Mouse (Mus musculus) left cerebral cortex, adult 8-10 months (tissue): ENCODE data around the gene Vipr1. TPM values are rescaled to one million over a fixed set of nuclear protein-coding genes. Genes with fewer than 3 reads are reported as not detected.

Experiments used
- DNase-seq, 2 experiments: peaks; one replicate each; pipeline ENCODE4 v3.0.0; 2022; ENCODE audit warnings: low spot score in 2 of 2
- total RNA-seq, 4 experiments: library from RNA; stranded (reverse); gene quantifications; 2 replicates each; pipeline ENCODE4 v1.2.4; 2022

Vipr1 gene
- total RNA-seq, 4 experiments from 2014 or later: 20.8 to 23.8 (median 21.7) TPM

DNA sequence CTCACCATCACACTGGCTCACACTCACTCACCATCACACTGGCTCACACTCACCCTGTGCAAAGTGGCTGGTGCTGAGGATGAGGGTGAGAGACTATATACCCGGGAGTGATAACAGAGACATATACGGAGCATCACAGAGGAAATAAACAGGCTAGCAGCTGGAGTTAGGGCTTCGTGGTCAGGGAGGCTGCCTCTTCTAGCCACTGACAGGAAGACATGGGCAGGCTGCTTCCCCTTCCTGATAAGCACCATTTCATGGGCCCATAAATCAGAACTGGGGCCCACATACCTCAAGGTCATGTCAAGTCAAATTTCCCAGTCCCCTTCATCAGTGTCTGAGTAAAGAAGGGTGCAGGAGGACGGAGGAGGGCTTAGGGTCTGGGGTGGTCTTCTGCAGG is 34.6 kb downstream of the Vipr1 start:
- DNase-seq: no peak

DNA sequence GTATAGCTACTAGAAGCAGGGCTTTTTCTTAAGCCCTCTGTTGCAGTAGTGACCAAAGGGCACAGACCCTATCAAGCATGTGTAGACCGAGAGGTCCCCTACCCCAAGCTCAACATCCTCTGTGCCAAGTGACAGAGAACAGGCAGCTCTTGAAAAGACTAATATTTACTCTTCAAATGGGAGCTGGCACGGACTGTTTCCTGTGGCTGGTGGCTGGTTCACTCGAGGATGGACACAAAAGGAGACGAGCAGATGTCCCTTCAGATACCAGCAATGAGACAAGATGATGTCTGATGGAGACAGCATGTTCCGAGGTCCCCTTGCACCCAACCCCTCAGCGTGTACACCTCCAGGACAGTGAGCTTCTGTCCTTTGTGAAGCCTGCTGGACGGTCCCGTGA is 35.0 kb downstream of the Vipr1 start:
- no peak for DNase-seq

DNA sequence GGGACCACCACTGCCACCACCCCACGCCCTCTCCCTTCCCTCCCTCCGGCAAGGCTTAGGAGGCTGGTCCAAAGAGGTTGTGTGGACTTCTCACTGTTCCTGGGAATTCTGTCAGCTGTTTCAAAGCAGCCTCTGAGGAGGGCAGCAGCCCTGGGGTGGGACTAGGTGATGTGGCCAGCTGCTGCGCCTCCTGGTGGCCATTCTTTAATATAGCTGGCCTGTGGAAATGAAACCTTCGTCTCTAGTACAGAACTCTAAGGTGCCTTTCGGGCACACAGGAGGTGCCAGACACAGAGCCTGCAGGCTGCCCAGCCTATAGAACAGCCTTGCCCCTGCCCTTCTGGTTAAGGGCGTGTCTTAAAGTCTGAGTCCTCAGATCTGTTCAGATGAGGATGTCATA is 37.0 kb downstream of the Vipr1 start:
- no peak for DNase-seq

DNA sequence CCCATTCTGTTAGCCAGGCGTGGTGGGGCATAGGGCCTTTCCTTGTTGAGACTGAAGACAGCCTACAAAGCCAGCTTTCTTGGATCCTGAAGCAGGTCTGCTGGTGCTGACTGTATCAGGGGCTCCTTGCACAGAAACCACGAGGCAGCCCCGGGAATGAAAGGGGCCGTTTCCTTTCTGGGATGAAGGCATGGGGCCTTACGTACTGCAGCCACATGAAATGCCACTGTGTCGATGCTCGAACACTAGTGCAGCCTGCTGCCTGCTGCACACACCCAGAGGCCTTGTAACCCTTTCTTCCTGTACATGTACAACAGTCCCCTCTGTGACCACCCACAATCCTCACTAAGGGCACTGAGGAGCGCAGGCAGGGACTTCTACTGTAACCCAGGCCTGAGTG is 38.7 kb downstream of the Vipr1 start:
- DNase-seq: no peak

- DNase-seq: no peak
These were observed 39.6 kb downstream of the Vipr1 start for GRCm38 (mm10) chr9:121682037-121682680.

DNA sequence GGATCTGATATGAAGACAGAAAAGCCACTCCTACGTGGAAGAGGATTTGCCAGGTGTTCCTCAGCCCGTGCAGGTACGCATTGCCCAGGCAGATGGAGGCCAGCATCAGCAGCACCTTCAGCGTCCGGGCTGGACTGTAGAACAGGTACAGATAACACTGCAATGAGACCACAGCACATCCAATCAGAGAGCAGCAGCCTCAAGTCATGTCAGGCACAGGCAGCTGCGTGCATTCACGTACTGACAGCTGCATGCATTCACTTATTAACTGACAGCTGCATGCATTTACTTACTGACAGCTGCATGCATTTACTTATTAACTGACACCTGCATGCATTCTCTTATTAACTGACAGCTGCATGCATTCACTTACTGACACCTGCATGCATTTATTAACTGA is 42.2 kb downstream of the Vipr1 start:
- DNase-seq: no peak

DNA sequence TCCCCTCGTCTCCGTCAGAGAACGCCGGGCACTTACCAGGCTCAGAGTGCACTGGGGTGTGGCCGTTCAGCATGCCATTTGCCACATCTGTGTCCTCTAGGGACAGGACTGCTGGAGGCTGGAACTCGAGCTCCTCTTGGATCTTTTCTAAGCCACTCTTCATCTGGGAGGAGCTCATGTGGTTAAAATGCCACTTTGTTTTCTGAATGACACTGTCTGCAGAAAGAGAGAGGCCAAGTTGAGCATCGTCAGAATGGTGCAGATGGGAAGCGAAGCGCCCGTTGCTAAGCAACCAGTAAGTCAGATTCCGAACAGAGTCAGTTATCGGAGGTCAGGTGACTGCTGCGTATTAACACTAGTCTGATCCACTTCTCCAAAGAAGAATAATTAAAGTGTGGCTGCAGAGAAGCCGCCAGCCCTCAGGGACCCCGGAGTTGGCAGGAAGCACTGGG is 47.7 kb downstream of the Vipr1 start:
- DNase-seq: no peak

GRCm38 (mm10) chr9:121690734-121691133 is 48.2 kb downstream of the Vipr1 start:
- no peak for DNase-seq

DNA sequence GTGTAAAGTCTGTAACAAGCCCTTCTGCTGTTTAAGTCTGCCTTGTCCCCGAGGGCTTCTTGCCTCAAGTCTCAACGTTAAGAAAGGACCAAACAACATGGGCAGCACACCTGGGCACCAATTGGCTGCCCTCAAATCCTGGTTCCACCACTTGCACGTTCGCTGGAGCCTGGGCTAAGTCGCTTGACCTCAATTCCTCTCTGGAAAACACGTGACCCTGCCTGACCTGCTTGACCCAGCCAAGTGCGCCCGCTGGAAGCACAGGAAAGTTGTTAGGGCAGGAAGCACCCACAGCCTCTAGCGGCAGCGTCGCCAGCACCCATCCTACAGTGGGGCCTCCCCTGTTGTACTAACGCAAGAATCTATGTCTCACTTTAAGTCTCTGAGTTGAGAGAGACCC is 52.2 kb downstream of the Vipr1 start:
- DNase-seq: no peak

- no peak for DNase-seq
These were observed 54.1 kb downstream of the Vipr1 start for GRCm38 (mm10) chr9:121696626-121697025.

DNA sequence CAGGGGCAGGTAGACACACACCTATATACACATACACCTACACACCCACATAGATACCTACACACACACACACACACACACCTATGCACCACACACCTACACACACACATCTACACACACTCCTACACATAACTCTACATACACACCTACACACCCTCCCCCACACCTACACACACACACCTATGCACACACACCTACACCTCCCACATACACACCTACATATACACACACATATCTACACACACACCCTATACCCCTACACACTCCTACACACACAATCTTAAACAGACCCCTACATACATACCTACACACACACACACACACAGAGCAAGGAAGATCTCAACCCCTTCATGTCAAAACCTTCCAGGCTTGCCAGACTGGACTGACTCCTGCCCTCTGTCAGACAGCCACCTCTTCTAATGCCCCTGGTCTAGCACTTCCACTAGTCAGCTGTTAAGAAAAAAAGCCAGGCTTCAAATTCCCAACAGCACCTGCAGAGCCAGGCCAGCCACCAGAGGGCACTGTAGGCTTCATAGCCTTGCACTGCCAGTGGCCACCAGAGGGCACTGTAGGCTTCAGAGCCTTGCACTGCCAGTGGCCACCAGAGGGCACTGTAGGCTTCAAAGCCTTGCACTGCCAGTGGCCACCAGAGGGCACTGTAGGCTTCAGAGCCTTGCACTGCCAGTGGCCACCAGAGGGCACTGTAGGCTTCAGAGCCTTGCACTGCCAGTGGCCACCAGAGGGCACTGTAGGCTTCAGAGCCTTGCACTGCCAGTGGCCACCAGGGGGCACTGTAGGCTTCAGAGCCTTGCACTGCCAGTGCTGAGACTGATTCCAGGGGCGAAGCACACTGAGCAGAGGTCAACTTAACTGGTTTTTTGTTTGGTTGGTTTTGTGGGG is 54.9 kb downstream of the Vipr1 start:
- DNase-seq: peak in 1 of 2 experiments; percentile 48

DNA sequence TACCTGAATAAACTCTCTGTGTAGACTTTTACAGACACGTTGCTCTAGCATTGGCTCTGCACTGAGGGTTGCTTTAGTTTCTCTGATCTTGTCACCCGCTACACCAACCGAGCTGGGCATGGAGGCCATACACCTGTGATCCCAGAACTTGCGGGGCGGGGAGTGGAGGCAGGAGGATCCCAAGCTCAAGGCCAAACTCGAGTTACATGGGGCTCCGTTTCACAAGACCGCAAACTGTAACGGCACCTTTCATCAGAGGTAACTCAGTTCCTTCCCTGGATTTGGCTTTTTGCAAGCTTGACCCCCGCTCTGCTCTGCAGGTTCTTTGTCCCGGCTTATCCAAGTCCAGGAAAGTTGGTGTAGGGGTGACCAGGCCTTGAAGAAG is 61.7 kb downstream of the Vipr1 start:
- no peak for DNase-seq

DNA sequence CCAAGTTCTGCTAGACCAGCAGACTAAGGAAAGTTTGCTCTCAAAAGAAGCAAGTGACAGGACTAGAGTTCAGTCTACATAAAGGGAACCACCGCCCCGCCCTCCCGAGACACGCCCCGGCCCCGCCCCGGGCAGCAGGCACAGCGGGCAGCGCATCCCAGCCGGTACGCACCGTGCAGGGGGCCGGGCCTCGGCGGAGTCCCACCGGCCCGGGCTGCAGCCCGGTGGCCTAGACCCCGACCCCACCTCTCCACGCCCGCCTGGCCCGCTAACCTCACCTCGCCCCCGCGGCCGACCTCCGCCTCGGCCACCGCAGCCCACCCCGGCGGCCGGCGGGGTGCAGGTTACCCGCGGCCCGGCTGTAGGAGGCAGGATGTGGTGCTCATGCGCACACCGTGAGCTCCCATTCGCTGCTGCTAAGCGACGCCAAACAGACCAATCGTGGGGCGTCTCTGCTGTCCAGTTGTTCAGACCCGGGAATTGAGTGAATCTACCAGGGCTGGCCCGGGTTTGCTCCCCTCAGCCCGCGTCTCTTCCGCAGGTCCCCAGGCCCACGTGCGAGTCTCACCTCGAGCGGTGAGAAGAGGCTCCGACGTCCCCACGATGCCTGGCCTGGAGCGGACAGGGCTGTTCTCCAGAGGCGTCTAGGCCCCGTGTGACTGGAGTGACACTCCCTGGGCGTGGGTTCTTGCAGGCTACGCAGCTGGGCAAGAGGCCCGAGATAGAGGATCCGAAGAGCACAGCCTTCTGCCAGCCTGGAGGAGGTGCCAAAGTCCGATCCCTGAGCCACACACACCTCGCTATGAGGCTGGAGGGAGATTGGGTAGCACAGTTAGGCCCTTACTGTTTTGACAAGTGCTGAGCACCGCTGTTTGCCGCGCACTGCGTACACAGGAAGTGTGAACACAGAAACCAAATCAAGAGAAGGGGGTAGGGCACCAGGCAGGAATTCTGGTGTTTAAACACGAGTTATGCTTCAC is 62.4 kb downstream of the Vipr1 start, which contains the start of gene Sec22c:
Gene Sec22c (minus strand): TSS at position 845 of the 980 bp plus-strand sequence.
- peak; percentile 80 to 89 for DNase-seq

GRCm38 (mm10) chr9:121706029-121706675 is 63.6 kb downstream of the Vipr1 start:
- DNase-seq: no peak

DNA sequence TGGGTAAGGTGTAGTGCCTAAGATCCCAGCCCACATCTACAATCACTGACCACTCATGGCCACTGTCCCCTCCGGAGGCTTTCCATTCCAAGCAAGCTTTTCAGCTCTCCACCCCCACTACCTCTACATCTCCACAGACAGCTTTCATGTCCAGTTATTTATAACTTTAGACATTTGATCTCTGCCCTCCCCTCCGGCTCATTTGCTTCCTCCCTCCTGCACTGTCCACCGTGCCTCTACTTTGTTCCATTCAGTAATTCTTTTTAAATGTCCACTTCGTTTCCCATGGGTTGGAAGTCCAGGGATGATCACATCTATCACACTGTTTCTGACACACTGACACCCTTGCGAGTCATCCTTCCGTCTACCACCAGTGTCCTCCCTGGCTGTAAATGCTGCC is 65.3 kb downstream of the Vipr1 start:
- DNase-seq: no peak

- no peak for DNase-seq
These were observed 66.3 kb downstream of the Vipr1 start for GRCm38 (mm10) chr9:121708506-121709486.

DNA sequence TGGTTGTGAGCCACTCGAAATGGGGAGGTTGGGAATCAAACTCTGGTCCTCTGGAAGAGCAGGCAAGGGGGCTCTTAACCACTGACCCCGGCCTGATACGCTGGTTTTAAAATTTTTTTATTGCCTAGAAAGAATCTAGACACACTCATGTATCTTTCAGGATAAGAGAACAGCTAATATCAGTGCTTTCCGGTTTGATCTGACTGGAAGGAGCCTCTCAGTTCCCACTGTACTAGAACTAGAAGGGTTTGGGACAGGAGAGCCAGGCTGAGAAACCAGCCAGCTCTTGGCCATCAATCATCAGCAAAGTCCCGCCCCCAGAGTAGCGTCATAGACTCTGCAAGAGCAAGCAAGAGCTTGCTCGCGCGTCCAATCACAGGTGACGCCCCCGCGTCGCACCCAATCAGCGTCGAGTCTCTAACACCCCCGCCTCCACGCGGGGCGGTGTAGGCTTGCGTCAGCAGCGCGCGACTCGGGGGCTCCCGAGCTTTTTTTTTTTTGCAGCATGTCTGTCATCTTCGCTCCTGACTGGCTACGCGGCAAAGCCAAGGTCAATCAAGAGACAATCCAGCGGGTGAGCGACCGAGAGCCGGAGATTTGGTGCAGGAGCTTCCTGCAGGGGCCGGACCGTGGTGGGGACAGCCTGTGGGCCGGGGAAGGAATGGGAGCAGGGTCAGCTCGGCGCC is 67.5 kb downstream of the Vipr1 start, which contains the start of gene Ss18l2:
Gene Ss18l2 (plus strand): TSS at position 432 of the 686 bp plus-strand sequence.
- DNase-seq: peak; percentile 88 to 99

GRCm38 (mm10) chr9:121710584-121710975 is 68.1 kb downstream of the Vipr1 start:
- no peak for DNase-seq

GRCm38 (mm10) chr9:121717048-121717447 is 74.5 kb downstream of the Vipr1 start:
- no peak for DNase-seq
